Mouse (Mus musculus) embryonic facial prominence, embryonic 11.5 days (tissue): ENCODE results near the gene Gm49425. TPM values are rescaled to one million over a fixed set of nuclear protein-coding genes. Genes with fewer than 3 reads are reported as not detected.

ENCODE experiments used
- ATAC-seq: fragments of 200-750 bp; cut with Nextera tagmentation; replicated peaks from 2 replicates; pipeline ENCODE4 v1.8.0; 2017; ENCODE audit warnings: low read depth; ENCODE audit not compliant: insufficient number of reproducible peaks, low FRiP score, low TSS enrichment
- DNase-seq: peaks from one replicate; pipeline ENCODE4 v3.0.0-alpha.2; 2015; ENCODE audit warnings: low spot score
- H3K27ac ChIP-seq: fragments of 300-500 bp; sonication (generic); replicated peaks from 2 replicates; pipeline ENCODE4 v1.5.1; 2014; ENCODE audit warnings: mild to moderate bottlenecking, low read depth, low read length, control low read depth
- H3K27me3 ChIP-seq: fragments of 300-500 bp; sonication (generic); 2 replicates; pipeline ENCODE4 v1.6.1; 2014; ENCODE audit warnings: mild to moderate bottlenecking, low read length, moderate library complexity, mixed read lengths; ENCODE audit not compliant: control insufficient read depth, insufficient read depth
- H3K36me3 ChIP-seq: fragments of 300-500 bp; sonication (generic); replicated peaks from 2 replicates; pipeline ENCODE4 v1.6.1; 2014; ENCODE audit warnings: low read depth, mild to moderate bottlenecking, low read length, moderate library complexity, mixed read lengths; ENCODE audit not compliant: control insufficient read depth, insufficient read depth
- H3K4me1 ChIP-seq: fragments of 300-500 bp; sonication (generic); 2 replicates; pipeline ENCODE4 v1.6.1; 2014; ENCODE audit warnings: low read length, mixed read lengths; ENCODE audit not compliant: control insufficient read depth, insufficient read depth
- H3K4me2 ChIP-seq: fragments of 300-500 bp; sonication (generic); 2 replicates; pipeline ENCODE4 v1.6.1; 2014; ENCODE audit warnings: low read depth, mild to moderate bottlenecking, control low read depth, low read length, moderate library complexity
- H3K4me3 ChIP-seq: fragments of 300-500 bp; sonication (generic); 2 replicates; pipeline ENCODE4 v1.5.1; 2014; ENCODE audit warnings: low read depth, low read length, control low read depth
- H3K9ac ChIP-seq: fragments of 300-500 bp; sonication (generic); replicated peaks from 2 replicates; pipeline ENCODE4 v1.6.1; 2014; ENCODE audit warnings: mild to moderate bottlenecking, control low read depth, low read length
- H3K9me3 ChIP-seq: fragments of 300-500 bp; sonication (generic); replicated peaks from 2 replicates; pipeline ENCODE4 v1.6.1; 2016; ENCODE audit warnings: mild to moderate bottlenecking, low read length, inconsistent platforms, mixed read lengths; ENCODE audit not compliant: control insufficient read depth
- WGBS: fragments of 180-500 bp; shearing (Covaris S2); extraction: QIAGEN DNeasy Blood & Tissue Kit; methylation state at CpG from one replicate; pipeline ENCODE4 v1.1.7; 2014; 5-methylcytosine and 5-hydroxymethylcytosine counted together
- polyA plus RNA-seq: library from polyadenylated mRNA; unstranded; fragments of >200 nt; fragmentation: Nextera tagmentation; extraction: Ambion mirVana; gene quantifications from 2 replicates; pipeline ENCODE4 v1.2.1, GENCODE M21; 2014

Gene Gm49425
- polyA plus RNA-seq, 1 experiment from 2014 or later, result not detected

DNA sequence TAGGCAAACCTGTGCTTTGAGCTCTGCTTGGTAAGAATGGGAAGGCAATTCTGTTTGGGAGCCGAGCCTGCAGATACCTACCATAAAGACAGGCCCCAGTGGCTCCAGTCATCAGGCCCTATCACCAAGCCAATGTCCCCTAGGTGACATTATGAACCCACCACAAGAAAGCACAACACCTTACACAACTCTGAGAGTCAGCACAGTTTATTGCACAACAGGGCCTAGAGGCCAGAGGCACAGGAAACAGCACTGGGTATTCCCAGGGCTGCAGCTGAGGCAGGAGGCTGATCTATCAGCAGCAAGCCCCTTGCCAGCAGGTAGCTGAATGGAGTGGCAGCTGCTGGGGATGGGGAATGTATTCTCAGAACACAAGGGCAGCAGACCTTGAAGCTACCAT is 32.1 kb downstream of the Gm49425 start:
- Histone ChIP-seq H3K9ac (no peak overlapping the region), H3K4me3 (no peak overlapping the region), H3K27ac (no peak overlapping the region), H3K4me2 (no peak overlapping the region), H3K4me1 (no peaks in the 10 kb centered on the region), H3K9me3 (no peaks in the 10 kb centered on the region), H3K27me3 (no peaks in the 10 kb centered on the region), H3K36me3 (no peaks in the 10 kb centered on the region)
- no peak for DNase-seq
- ATAC-seq, result no peak
- 86% methylated on average over 1 of the region's 1 CpGs for WGBS

DNA sequence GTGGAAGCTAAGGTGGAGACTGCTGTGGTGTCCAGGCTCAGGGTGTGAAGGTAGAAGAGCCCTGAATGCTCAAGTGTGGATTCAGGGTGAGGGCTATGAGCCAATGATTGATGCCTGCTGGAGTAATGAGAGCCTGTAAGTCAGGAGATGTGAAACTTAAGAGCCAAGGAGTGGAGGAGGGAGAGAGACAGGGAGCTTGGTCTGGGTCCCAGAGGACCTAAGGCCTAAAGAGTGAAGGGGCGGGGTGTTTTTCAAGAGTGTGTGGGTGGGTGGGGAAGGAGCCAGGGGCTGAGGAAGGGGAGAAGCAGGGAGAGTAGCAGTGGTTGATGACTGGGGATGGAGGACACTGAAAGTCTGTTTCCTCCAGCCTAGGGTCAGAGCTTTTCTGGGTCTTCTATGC is 33.4 kb downstream of the Gm49425 start:
- Histone ChIP-seq H3K9ac (no peak overlapping the region), H3K27ac (no peak overlapping the region), H3K4me1 (peaks cover 6% of the 10 kb centered on the region; the same call in 1 of the 2 replicates), H3K27me3 (peaks cover 2% of the 10 kb centered on the region; the same call in 1 of the 2 replicates), H3K36me3 (no peaks in the 10 kb centered on the region), H3K9me3 (no peaks in the 10 kb centered on the region), H3K4me3 (no peak overlapping the region), H3K4me2 (no peak overlapping the region)
- no peak for DNase-seq
- 77% methylated on average over 1 of the region's 1 CpGs for WGBS
- ATAC-seq, result no peak

DNA sequence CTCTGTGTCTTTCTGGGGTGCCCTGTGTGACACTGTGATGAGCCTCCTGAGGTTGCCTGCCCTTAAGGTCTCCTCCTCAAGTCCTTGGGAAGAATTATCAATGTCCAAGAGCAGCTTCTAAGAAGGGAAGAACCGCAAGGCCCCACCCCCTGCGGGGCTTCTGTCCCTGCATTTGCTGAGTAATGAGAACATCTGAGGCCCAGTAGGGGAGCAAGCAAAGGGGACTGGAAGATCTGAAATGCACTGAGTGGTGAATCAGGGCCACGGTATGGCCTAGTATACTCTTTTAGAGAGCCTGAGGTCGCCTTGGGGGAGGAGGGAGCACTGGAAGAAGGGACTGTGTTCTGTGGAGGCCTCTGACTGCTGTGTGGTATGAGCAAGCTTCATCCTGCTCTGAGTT is 35.0 kb downstream of the Gm49425 start:
- H3K36me3 ChIP-seq, result no peaks in the 10 kb centered on the region
- no peak overlapping the region for H3K9ac ChIP-seq
- H3K9me3 ChIP-seq, result no peaks in the 10 kb centered on the region
- H3K4me3 ChIP-seq, result no peak overlapping the region
- 38% methylated on average over 4 of the region's 4 CpGs for WGBS
- H3K27ac ChIP-seq, result no peak overlapping the region
- H3K27me3 ChIP-seq, result peaks cover 2% of the 10 kb centered on the region; the same call in 1 of the 2 replicates
- peaks cover 6% of the 10 kb centered on the region; the same call in 1 of the 2 replicates for H3K4me1 ChIP-seq
- no peak for DNase-seq
- H3K4me2 ChIP-seq, result no peak overlapping the region
- ATAC-seq, result no peak

DNA sequence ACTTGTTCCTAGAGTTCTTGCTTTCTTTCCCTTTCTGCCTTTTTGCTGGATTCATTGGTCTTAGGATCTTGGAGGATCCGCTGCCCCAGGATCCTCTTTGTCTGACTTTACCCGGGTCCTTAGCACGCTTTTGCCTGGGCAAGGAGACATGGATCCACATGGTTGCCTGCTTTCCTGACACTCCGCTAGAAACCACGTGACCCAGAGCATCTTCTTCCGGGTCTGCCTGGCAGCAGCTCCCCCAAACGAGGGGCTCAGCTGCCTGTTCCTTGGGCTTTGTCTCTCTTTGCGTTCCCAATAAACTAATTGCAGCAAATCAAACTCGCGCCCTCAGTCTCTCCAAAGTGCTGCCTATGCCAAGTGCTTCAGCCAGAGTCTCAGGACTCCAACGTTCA is 37.4 kb downstream of the Gm49425 start:
- Histone ChIP-seq H3K36me3 (no peaks in the 10 kb centered on the region), H3K27me3 (peaks cover 2% of the 10 kb centered on the region; the same call in 1 of the 2 replicates), H3K4me2 (peak overlapping the region; percentile 57), H3K9ac (0 out of 2 replicates have a peak overlapping the region, but pooled peaks have one; percentile 7), H3K9me3 (no peaks in the 10 kb centered on the region), H3K4me1 (peaks cover 6% of the 10 kb centered on the region; the same call in 1 of the 2 replicates), H3K4me3 (peak overlapping the region; percentile 21), H3K27ac (no peak overlapping the region)
- WGBS, result 37% methylated on average over 11 of the region's 11 CpGs
- DNase-seq, result peak; percentile 30
- ATAC-seq, result no peak

DNA sequence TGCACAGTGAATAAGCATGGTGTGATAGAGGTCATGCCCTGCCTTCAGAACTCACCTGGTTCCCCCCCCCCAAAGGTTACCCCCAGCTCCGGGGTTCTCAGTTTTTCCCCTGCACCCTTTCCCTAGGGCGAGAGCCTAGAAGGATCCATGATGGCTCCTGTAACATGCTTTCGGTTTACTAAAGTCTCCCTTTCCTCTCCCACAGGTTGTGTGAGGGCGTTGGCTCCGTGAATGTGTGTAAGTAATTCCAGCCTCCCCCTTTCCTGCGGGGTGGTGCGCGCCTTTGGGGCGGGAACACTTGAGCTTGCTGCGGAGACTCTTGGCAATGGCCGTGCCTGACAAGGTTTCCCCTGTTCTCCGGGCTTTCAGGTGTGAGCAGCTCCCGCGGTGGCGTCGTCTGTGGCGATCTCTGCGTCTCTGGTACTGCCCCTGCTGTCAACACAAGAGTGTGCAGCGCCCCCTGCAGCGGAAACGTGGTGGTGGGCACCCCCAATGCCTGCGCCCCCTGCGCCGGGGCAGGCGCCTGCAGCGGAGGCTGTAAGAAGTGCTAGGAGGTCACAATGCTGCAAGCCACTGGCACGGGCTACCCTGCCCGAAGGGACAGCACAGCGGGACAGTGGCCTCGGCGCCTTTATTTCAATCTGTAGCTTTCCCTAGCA is 37.9 kb downstream of the Gm49425 start:
- Histone ChIP-seq H3K27ac (no peak overlapping the region), H3K27me3 (peaks cover 2% of the 10 kb centered on the region; the same call in 1 of the 2 replicates), H3K4me1 (peaks cover 6% of the 10 kb centered on the region; the same call in 1 of the 2 replicates), H3K9me3 (no peaks in the 10 kb centered on the region), H3K9ac (0 out of 2 replicates have a peak overlapping the region, but pooled peaks have one; percentile 7), H3K36me3 (no peaks in the 10 kb centered on the region), H3K4me3 (peak overlapping the region; percentile 21), H3K4me2 (peak overlapping the region; percentile 57)
- DNase-seq (peak; percentile 67), ATAC-seq (no peak)
- WGBS, result 7% methylated on average over 31 of the region's 31 CpGs

DNA sequence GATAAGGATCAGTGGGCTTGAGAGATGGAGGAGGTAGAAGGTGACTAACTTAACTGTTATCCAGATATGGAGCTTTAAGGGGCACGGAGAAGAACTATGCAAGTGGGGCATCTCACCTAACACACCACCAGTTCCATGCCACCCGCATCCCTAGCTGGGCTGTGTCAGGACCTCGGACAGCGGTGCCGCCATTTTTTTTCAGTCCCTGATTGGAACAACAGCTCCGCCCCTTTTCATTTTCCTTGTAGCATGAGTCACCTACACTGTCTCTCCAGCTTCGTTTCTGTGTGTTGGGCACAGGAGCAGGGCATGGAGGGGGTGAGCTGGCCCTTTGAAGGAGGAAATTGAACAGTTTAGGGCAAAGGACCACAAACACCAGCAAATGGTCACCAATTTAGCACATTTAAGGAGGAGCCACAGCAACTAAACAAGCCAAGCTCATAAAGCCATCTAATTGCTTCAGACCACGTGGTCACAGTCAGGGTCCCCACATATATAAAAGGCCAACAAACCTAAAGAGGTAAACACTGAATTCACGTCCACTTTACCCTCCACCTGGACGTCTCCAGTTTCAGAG is 44.0 kb downstream of the Gm49425 start, which contains the start of gene Krt86:
Gene Krt86, plus strand, starts transcription at position 527 of the 577 bp plus-strand sequence.
- H3K9me3 ChIP-seq, result no peaks in the 10 kb centered on the region
- no peak within 1 kb of the TSS for H3K27ac ChIP-seq
- no peaks in the 10 kb centered on the region for H3K4me1 ChIP-seq
- DNase-seq (peak; percentile 79), ATAC-seq (no peak)
- no peak within 1 kb of the TSS for H3K4me3 ChIP-seq
- no peak within 1 kb of the TSS for H3K4me2 ChIP-seq
- H3K9ac ChIP-seq, result no peak within 1 kb of the TSS
- 38% methylated on average over 10 of the region's 10 CpGs for WGBS
- no peaks in the 10 kb centered on the region for H3K36me3 ChIP-seq
- H3K27me3 ChIP-seq, result no peaks in the 10 kb centered on the region

DNA sequence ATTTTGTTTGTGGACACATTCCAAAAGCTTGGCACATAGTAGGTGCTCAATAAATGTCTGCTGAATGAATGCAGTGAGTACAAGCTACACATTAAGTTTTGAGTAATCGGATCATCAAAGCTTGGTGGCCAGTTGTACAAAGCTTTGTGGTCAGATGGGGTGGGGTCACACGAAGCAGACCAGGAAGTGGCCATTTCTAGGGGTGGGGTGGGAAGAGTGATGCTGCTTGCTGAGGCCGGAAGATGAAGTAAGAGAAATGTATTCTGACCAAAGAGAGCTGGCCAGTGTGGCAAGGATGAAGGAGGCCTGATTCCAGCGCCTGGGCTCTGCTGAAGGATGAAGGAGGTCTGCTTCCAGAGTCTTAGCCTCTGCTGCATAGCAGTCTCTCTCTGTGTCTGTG is 48.0 kb downstream of the Gm49425 start:
- ATAC-seq, result no peak
- WGBS, result 81% methylated on average over 4 of the region's 4 CpGs

More for the DNA sequence above, 48.0 kb downstream of the Gm49425 start:
- H3K4me2 ChIP-seq, result no peak overlapping the region
- no peaks in the 10 kb centered on the region for H3K27me3 ChIP-seq
- no peak overlapping the region for H3K4me3 ChIP-seq
- no peak overlapping the region for H3K27ac ChIP-seq
- DNase-seq, result no peak
- H3K4me1 ChIP-seq, result no peaks in the 10 kb centered on the region
- no peaks in the 10 kb centered on the region for H3K36me3 ChIP-seq
- H3K9me3 ChIP-seq, result no peaks in the 10 kb centered on the region
- no peak overlapping the region for H3K9ac ChIP-seq
